Mouse (Mus musculus): ENCODE data around the gene Olfr633. TPM values are rescaled to one million over a fixed set of nuclear protein-coding genes. Genes with fewer than 3 reads are reported as not detected.
"Not testable (repeated sequence)": the region's sequence is repeated elsewhere in the genome, so short reads cannot be mapped to it uniquely, and the experiment has no call there.

The Olfr633 gene
- not detected for total RNA-seq (2021)
- long read RNA-seq, experiment 1 = 0 reads
- long read RNA-seq, experiment 2 = 0 reads

GRCm38 (mm10) chr7:103944137-103944536 is at the start of gene Olfr633:
Gene Olfr633, plus strand, starts transcription at chr7:103944437.
- no peak for DNase-seq (ENCODE audit: low spot score in 2 of 2)

- DNase-seq (ENCODE audit: low spot score in 2 of 2) = no peak
Measured at GRCm38 (mm10) chr7:103903187-103903586, 41.0 kb upstream of the Olfr633 start, which contains the start of gene Olfr65. Gene Olfr65, plus strand, starts transcription at chr7:103903487.

- no peak for DNase-seq (ENCODE audit: low spot score in 2 of 2)
Measured at GRCm38 (mm10) chr7:103910047-103910446, 34.2 kb upstream of the Olfr633 start.

GRCm38 (mm10) chr7:103912969-103913511 is 31.2 kb upstream of the Olfr633 start:
- no peak for DNase-seq (ENCODE audit: low spot score in 2 of 2)

GRCm38 (mm10) chr7:103915338-103915737 is 28.9 kb upstream of the Olfr633 start:
- DNase-seq (ENCODE audit: low spot score in 2 of 2) = no peak

- DNase-seq (ENCODE audit: low spot score in 2 of 2) = no peak
Measured at GRCm38 (mm10) chr7:103928525-103928924, 15.7 kb upstream of the Olfr633 start, which contains the start of gene Olfr631. Gene Olfr631, plus strand, starts transcription at chr7:103928825.

GRCm38 (mm10) chr7:103934264-103934663 is 10.0 kb upstream of the Olfr633 start, which contains the start of gene Olfr632:
Gene Olfr632, plus strand, starts transcription at chr7:103934347.
- no peak for DNase-seq (ENCODE audit: low spot score in 2 of 2)

GRCm38 (mm10) chr7:103942730-103943129 is 1.5 kb upstream of the Olfr633 start:
- no peak for DNase-seq (ENCODE audit: low spot score in 2 of 2)

- DNase-seq (ENCODE audit: low spot score in 2 of 2) = not testable (repeated sequence)
Measured at GRCm38 (mm10) chr7:103966873-103967272, 22.6 kb downstream of the Olfr633 start.

GRCm38 (mm10) chr7:103970852-103971251 is 26.6 kb downstream of the Olfr633 start, which contains the start of gene Olfr635:
Gene Olfr635, plus strand, starts transcription at chr7:103971152.
- no peak for DNase-seq (ENCODE audit: low spot score in 2 of 2)

GRCm38 (mm10) chr7:103971782-103972181 is 27.5 kb downstream of the Olfr633 start:
- no peak for DNase-seq (ENCODE audit: low spot score in 2 of 2)

GRCm38 (mm10) chr7:103998446-103998845 is 54.2 kb downstream of the Olfr633 start, which contains the start of gene Olfr638:
Gene Olfr638, plus strand, starts transcription at chr7:103998746.
- DNase-seq (ENCODE audit: low spot score in 2 of 2) = no peak

Other genes starting within 250 kb of the Olfr633 start
- not detected for gene Olfr243, start 229.8 kb upstream of the Olfr633 start, total RNA-seq (2021)
- not detected for gene Olfr628, start 214.1 kb upstream of the Olfr633 start, total RNA-seq (2021)
- not detected for gene Olfr629, start 199.5 kb upstream of the Olfr633 start, total RNA-seq (2021)
- not detected for gene Olfr630, start 187.1 kb upstream of the Olfr633 start, total RNA-seq (2021)
- gene Olfr69, start 172.8 kb upstream of the Olfr633 start, total RNA-seq (2021) = not detected
- gene Olfr68, start 164.7 kb upstream of the Olfr633 start, total RNA-seq (2021) = not detected
- gene Olfr67, start 152.6 kb upstream of the Olfr633 start, total RNA-seq (2021) = not detected
- 100 to 1,000 TPM; 618 to 940 TPM for gene Hbb-bt, start 130.4 kb upstream of the Olfr633 start, total RNA-seq (2021)
- 1,000 to 10,000 TPM; 4,172 to 4,820 TPM for gene Hbb-bs, start 116.3 kb upstream of the Olfr633 start, total RNA-seq (2021)
- gene Hbb-bh2, start 103.9 kb upstream of the Olfr633 start, total RNA-seq (2021) = not detected
- gene Hbb-bh1, start 101.3 kb upstream of the Olfr633 start, total RNA-seq (2021) = not detected
- gene Hbb-y, start 91.2 kb upstream of the Olfr633 start, total RNA-seq (2021) = not detected
- not detected for gene Olfr66, start 58.2 kb upstream of the Olfr633 start, total RNA-seq (2021)
- not detected for gene Olfr64, start 50.0 kb upstream of the Olfr633 start, total RNA-seq (2021)
- gene Olfr65, start 41.0 kb upstream of the Olfr633 start, total RNA-seq (2021) = not detected
- not detected for gene Olfr631, start 15.6 kb upstream of the Olfr633 start, total RNA-seq (2021)
- gene Olfr632, start 10.1 kb upstream of the Olfr633 start, total RNA-seq (2021) = not detected
- gene Olfr635, start 26.7 kb downstream of the Olfr633 start, total RNA-seq (2021) = not detected
- not detected for gene Olfr638, start 54.3 kb downstream of the Olfr633 start, total RNA-seq (2021)
- under 1 TPM in 1 of 2 experiments, not detected in 1; 0.08 TPM for gene Olfr639, start 72.9 kb downstream of the Olfr633 start, total RNA-seq (2021)
- gene Olfr640, start 81.1 kb downstream of the Olfr633 start, total RNA-seq (2021) = not detected
- not detected for gene Olfr641, start 91.0 kb downstream of the Olfr633 start, total RNA-seq (2021)
- not detected for gene Olfr642, start 108.2 kb downstream of the Olfr633 start, total RNA-seq (2021)
- gene 4930516K23Rik, start 117.0 kb downstream of the Olfr633 start, total RNA-seq (2021) = not detected
- gene Olfr644, start 127.4 kb downstream of the Olfr633 start, total RNA-seq (2021) = not detected
- not detected for gene Olfr645, start 141.0 kb downstream of the Olfr633 start, total RNA-seq (2021)
- not detected for gene Olfr646, start 160.4 kb downstream of the Olfr633 start, total RNA-seq (2021)
- gene Ubqln5, start 185.4 kb downstream of the Olfr633 start, total RNA-seq (2021) = not detected
- not detected for gene Olfr643, start 193.0 kb downstream of the Olfr633 start, total RNA-seq (2021)
- not detected for gene Ubqln3, start 198.8 kb downstream of the Olfr633 start, total RNA-seq (2021)
- gene Ubqlnl, start 206.1 kb downstream of the Olfr633 start, total RNA-seq (2021) = not detected
- gene Olfm5, start 220.4 kb downstream of the Olfr633 start, total RNA-seq (2021) = not detected
- gene Olfr648, start 239.0 kb downstream of the Olfr633 start, total RNA-seq (2021) = under 1 TPM in 1 of 2 experiments, not detected in 1; 0.11 TPM

Data from adrenal gland, postnatal 4 days (tissue).